Mouse (Mus musculus): Measurements from ENCODE around the gene Emcn. TPM values are rescaled to one million over a fixed set of nuclear protein-coding genes. Genes with fewer than 3 reads are reported as not detected.

Emcn gene
- 11.0 TPM for polyA plus RNA-seq (2015; fragmentation: Illumina TruSeq; extraction: RNeasy Lipid Tissue Mini Kit (QIAGEN cat#74804); ENCODE audit: low read depth, low replicate concordance)

GRCm38 (mm10) chr3:137340938-137341337 is at the start of gene Emcn:
Emcn (plus strand) TSS chr3:137341067.

